Mouse (Mus musculus): ENCODE measurements around the gene Ece1. TPM values are rescaled to one million over a fixed set of nuclear protein-coding genes. Genes with fewer than 3 reads are reported as not detected.

Ece1 gene
- polyA plus RNA-seq, 1 experiment from 2014 or later: 118 TPM

DNA sequence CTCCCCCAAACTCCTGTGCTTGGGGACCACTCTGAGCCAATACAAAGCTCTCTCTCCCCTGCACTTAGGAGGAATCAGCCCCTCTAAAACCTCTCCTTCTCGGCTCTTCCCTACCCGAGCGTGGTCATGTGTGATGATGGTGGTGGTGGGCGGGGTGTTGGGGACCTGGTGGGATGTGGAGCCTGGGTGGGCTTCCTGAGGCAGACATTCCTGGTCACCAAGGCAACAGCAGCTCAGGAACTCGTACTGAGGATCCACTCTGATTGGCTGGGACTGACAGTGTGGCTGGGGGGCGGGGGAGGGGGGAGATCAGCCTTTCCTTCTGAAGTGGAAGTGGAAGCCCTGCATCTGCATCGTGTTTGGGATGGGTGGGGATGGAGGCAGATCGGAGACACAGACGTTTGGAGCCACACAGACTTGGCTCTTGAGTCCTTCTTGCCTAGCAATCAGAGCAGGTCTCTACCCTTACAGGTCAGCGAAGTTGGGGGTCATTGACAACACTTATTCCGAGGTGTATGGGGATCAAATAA, 30.7 kb downstream of the Ece1 start:
- Histone ChIP-seq H3K27ac (no peak overlapping the region; the same call in 1 of the 2 replicates), H3K27me3 (ENCODE audit: insufficient read depth, poor library complexity, severe bottlenecking) (no peaks in the 10 kb centered on the region), H3K9me3 (no peaks in the 10 kb centered on the region), H3K4me1 (peaks cover 76% of the 10 kb centered on the region), H3K4me3 (no peak overlapping the region), H3K36me3 (0 out of 2 replicates have a peak, but pooled peaks cover 4% of the 10 kb centered on the region)
- 14% methylated on average over 11 of the region's 11 CpGs for WGBS
- no peak for DNase-seq (ENCODE audit: low spot score)

DNA sequence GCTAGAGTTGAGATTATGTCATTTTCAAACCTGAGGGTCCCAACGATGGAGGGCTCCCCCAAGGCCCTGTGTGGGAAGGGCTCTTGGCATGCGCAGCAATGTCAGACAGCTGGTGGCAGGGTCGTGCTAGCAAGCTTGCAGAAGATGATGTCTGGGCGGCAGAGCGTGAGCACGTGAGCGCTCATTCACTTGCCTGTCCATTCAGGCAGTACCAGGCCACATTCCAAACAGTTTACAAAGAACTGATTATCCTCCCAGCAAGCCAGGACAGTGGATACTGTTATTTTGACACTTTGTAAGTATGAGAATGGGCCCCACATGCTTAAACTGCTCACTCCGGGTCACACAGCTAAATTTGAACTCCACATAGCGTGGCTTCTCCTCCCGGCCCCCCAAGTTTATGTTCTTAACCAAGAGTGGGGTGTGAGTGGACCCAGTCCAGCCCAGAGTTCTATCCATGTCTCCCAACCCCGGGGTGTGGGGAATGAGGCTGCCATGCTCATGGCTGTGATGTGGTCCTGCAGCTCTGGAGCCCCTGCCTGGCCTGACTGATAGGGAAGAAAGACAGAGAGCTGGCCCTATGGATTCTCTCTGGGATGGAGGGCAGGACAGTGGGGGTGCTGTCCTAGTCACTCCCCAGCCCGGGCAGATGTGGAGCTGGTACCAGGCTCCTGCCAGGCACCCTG, 34.7 kb downstream of the Ece1 start:
- peak overlapping the region; percentile 80 for H3K27ac ChIP-seq
- H3K4me3 ChIP-seq: no peak overlapping the region
- H3K4me1 ChIP-seq: peaks cover 69% of the 10 kb centered on the region
- no peaks in the 10 kb centered on the region for H3K9me3 ChIP-seq
- DNase-seq (ENCODE audit: low spot score): no peak
- H3K27me3 ChIP-seq (ENCODE audit: insufficient read depth, poor library complexity, severe bottlenecking): no peaks in the 10 kb centered on the region
- WGBS: 26% methylated on average over 12 of the region's 12 CpGs
- H3K36me3 ChIP-seq: 0 out of 2 replicates have a peak, but pooled peaks cover 6% of the 10 kb centered on the region

DNA sequence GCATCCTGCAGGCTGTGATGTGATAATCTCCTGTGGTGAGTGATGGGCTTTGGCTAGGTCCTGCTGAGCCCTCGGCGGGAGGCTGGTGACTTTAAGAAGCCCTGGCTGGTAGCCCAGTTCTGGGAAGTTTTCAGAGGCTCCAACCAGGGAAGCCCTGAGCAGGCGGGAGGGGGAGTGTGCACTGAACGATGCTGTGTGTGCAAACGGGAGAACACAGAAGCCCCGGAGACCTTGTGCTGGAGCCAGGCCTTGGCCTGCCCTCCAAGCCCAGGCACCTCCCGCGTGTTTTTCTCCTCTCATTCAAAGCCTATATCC, 35.2 kb downstream of the Ece1 start:
- peak overlapping the region; percentile 80 for H3K27ac ChIP-seq
- H3K27me3 ChIP-seq (ENCODE audit: insufficient read depth, poor library complexity, severe bottlenecking): no peaks in the 10 kb centered on the region
- 0 out of 2 replicates have a peak, but pooled peaks cover 6% of the 10 kb centered on the region for H3K36me3 ChIP-seq
- 14% methylated on average over 8 of the region's 8 CpGs for WGBS
- no peak for DNase-seq (ENCODE audit: low spot score)
- no peak overlapping the region for H3K4me3 ChIP-seq
- no peaks in the 10 kb centered on the region for H3K9me3 ChIP-seq
- H3K4me1 ChIP-seq: peaks cover 64% of the 10 kb centered on the region

DNA sequence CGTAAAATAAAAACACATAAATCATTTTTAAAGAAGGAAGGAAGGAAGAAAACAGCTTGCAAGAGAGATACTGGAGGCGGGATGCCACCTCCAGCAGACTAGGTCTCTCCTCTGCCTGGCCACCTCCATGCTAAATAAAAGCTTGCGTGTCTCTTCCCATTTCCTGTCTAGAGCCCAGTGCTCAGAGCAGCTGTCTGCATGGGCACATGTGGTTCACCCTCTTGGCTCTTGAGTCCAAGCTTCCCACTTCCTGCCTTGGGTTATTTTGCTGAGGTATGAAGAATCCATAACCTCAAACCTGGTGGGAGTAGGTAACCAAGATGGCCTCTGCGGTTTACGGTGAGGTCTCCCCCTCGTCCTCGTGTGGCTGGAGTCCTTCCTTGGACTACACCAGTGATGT, 36.5 kb downstream of the Ece1 start:
- H3K36me3 ChIP-seq: 0 out of 2 replicates have a peak, but pooled peaks cover 6% of the 10 kb centered on the region
- no peaks in the 10 kb centered on the region for H3K27me3 ChIP-seq (ENCODE audit: insufficient read depth, poor library complexity, severe bottlenecking)
- 87% methylated on average over 7 of the region's 7 CpGs for WGBS
- H3K9me3 ChIP-seq: no peaks in the 10 kb centered on the region
- H3K27ac ChIP-seq: 0 out of 2 replicates have a peak overlapping the region, but pooled peaks have one; percentile 13
- no peak for DNase-seq (ENCODE audit: low spot score)
- peaks cover 62% of the 10 kb centered on the region for H3K4me1 ChIP-seq
- no peak overlapping the region for H3K4me3 ChIP-seq

DNA sequence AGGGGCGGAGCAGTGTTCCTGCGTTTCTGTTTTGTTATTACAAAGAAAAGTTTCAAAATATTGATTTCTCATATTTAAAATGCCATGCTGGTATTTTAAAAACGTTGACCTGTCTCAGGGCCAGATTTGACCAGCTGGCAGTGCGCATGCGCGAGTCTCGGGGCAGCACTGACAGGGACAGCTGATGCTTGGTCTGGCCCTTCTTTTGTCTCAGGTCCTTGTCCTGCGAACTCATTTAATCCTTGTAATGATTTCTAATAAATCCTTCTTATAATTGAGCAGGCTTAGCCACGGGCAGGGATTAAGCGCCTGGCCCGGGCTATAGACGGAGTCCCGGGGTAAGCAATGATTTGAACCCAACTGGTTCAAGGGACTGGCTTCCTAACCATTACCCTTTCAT, 40.2 kb downstream of the Ece1 start:
- H3K27me3 ChIP-seq (ENCODE audit: insufficient read depth, poor library complexity, severe bottlenecking): no peaks in the 10 kb centered on the region
- 0 out of 2 replicates have a peak, but pooled peaks cover 8% of the 10 kb centered on the region for H3K36me3 ChIP-seq
- no peaks in the 10 kb centered on the region for H3K9me3 ChIP-seq
- WGBS: 84% methylated on average over 13 of the region's 13 CpGs
- peaks cover 40% of the 10 kb centered on the region for H3K4me1 ChIP-seq
- no peak for DNase-seq (ENCODE audit: low spot score)
- H3K4me3 ChIP-seq: no peak overlapping the region
- no peak overlapping the region for H3K27ac ChIP-seq

DNA sequence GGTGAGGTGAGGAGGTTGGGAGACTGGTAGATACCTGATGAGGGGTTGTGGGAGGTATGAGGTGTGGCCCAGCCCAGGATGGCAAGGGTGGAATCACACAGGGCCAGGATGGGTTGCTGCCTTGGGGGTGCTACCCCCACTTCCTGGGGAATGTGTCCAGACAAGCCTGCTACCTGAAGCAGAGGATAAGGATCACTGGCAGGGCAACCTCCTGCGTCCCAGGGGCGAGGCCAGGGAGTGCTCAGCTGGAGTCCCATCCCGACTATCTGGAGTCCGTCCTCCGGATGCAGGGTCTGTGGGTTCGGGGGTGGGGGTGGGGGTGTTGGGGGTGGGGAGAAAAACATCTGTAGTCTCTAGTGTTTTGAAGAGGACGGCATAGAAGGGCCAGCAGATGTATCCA, 40.8 kb downstream of the Ece1 start:
- WGBS: 26% methylated on average over 7 of the region's 7 CpGs
- H3K27ac ChIP-seq: no peak overlapping the region
- no peak overlapping the region for H3K4me3 ChIP-seq
- peaks cover 38% of the 10 kb centered on the region for H3K4me1 ChIP-seq
- DNase-seq (ENCODE audit: low spot score): no peak
- no peaks in the 10 kb centered on the region for H3K9me3 ChIP-seq
- H3K36me3 ChIP-seq: 0 out of 2 replicates have a peak, but pooled peaks cover 6% of the 10 kb centered on the region
- H3K27me3 ChIP-seq (ENCODE audit: insufficient read depth, poor library complexity, severe bottlenecking): no peaks in the 10 kb centered on the region

DNA sequence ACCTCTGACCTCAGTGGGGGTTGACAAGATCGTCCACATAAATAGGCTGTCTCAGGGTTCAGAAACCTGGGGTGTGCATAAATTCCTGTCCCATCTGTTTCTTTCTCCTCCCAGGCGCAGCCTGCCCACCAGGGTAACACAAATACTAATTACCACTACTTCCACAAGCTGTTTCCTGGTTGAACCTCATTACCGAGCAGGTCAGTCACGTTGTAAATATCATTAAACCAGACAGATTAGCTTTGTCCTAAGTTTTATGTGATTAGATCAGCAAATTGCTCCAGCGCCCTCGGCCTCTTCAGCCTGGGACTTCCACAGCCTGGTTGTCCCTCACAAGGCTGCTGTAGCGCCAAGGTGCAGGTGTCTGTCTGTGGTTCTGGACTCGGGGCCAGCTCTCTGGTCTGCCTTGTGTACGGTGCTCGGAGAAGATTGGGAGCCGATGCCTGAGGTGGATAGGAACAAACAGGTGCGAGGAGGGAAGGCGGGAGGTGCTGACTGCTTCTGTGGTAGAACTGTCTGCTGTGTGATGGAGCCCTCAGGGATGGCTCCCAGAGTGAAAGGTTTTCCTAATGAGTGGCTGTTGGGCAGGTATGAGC, 43.0 kb downstream of the Ece1 start:
- H3K27ac ChIP-seq: no peak overlapping the region
- DNase-seq (ENCODE audit: low spot score): no peak

DNA sequence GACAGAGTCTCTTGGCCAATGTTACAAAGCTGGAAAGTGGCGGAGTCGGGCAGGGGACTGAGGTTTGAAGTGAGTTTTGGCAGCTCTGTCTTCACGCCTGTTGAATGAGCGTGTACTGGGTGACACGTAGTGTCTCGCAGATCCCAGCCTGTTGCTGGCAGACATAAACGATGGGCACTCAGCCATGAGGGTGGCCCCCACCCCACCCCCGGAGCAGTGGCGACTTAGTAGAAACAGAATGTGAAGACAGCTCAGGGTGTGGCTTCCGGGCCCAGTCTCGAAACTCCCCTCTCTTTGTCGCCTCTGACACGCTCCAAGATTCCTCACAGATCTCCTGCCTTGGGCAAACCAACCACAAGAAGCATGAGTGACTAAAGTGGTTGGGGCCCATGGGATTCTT, 45.9 kb downstream of the Ece1 start:
- Histone ChIP-seq H3K27me3 (ENCODE audit: insufficient read depth, poor library complexity, severe bottlenecking) (no peaks in the 10 kb centered on the region), H3K9me3 (no peaks in the 10 kb centered on the region), H3K27ac (peak overlapping the region; percentile 47; the same call in 1 of the 2 replicates), H3K4me3 (no peak overlapping the region), H3K4me1 (peaks cover 40% of the 10 kb centered on the region), H3K36me3 (peaks cover 8% of the 10 kb centered on the region; the same call in 1 of the 2 replicates)
- 47% methylated on average over 13 of the region's 13 CpGs for WGBS
- no peak for DNase-seq (ENCODE audit: low spot score)

More for the DNA sequence above, 43.0 kb downstream of the Ece1 start:
- H3K4me3 ChIP-seq: no peak overlapping the region
- WGBS: 79% methylated on average over 13 of the region's 13 CpGs
- H3K27me3 ChIP-seq (ENCODE audit: insufficient read depth, poor library complexity, severe bottlenecking): no peaks in the 10 kb centered on the region
- 0 out of 2 replicates have a peak, but pooled peaks cover 5% of the 10 kb centered on the region for H3K36me3 ChIP-seq
- peaks cover 38% of the 10 kb centered on the region for H3K4me1 ChIP-seq
- H3K9me3 ChIP-seq: no peaks in the 10 kb centered on the region

DNA sequence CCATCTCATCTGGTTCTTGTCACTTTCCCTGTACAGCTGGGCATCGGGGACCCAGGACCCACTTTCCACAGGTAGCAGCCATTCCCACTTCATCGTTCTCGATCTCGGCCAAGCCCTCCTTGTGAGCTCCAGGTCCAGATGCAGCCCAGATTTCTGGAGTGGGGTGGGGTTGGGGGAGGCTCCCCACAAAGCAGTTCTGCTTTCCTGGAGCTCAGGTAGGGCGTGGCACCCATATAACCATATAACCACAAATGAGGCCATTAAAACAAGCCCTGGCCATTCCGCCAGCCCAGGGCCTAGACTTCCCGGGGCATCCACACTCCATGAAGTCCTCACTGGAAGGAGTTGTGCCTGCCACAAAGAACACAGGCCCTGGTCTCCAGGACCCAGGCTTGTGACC, 46.5 kb downstream of the Ece1 start:
- H3K36me3 ChIP-seq: peaks cover 8% of the 10 kb centered on the region; the same call in 1 of the 2 replicates
- H3K4me1 ChIP-seq: peaks cover 43% of the 10 kb centered on the region
- WGBS: 80% methylated on average over 7 of the region's 7 CpGs
- H3K27ac ChIP-seq: peak overlapping the region; percentile 47; the same call in 1 of the 2 replicates
- DNase-seq (ENCODE audit: low spot score): no peak
- no peak overlapping the region for H3K4me3 ChIP-seq
- no peaks in the 10 kb centered on the region for H3K9me3 ChIP-seq
- H3K27me3 ChIP-seq (ENCODE audit: insufficient read depth, poor library complexity, severe bottlenecking): no peaks in the 10 kb centered on the region

DNA sequence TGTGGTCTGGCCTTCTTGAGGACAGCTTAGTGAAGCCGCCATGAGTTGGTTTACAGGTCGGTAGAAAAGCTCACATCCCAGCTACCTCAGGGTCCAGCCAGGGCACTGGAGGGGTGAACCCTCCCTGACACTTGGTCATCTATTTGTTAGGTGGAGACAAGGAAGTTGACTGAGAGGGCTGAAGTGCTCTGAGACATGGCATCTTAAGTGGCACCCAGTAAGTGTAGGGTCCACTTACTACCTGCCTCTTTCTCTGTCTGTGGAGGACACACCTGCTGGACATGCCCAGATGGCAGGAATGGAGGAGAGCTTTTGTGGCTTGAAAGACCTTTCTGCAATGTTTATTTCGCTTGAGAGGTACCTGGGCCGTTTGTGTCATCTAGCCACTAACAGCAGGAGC, 46.9 kb downstream of the Ece1 start:
- Histone ChIP-seq H3K27ac (0 out of 2 replicates have a peak overlapping the region, but pooled peaks have one; percentile 2), H3K4me3 (no peak overlapping the region), H3K36me3 (peaks cover 6% of the 10 kb centered on the region; the same call in 1 of the 2 replicates), H3K27me3 (ENCODE audit: insufficient read depth, poor library complexity, severe bottlenecking) (no peaks in the 10 kb centered on the region), H3K9me3 (no peaks in the 10 kb centered on the region), H3K4me1 (peaks cover 47% of the 10 kb centered on the region)
- WGBS: 63% methylated on average over 4 of the region's 4 CpGs
- no peak for DNase-seq (ENCODE audit: low spot score)

DNA sequence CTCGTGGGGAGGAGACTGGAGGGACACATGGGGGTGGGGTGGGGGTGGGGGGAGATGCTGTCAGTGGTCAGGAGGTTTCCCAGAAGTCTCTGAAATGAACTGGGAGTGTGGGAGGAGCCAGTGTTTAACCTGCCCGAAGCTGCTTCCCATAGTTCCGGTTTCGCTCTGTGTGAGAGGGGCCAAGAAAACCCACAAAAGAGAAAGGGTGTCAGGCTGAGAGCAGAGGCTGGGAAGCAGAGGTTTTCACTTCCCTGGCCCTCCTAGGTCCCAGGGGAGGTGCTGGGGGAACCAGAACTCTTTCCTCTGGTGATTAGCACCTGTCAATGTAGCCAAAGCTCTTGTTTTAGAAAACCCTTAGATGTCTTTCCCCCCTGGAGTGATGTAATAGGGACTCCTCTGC, 47.4 kb downstream of the Ece1 start:
- Histone ChIP-seq H3K27ac (0 out of 2 replicates have a peak overlapping the region, but pooled peaks have one; percentile 2), H3K4me1 (peaks cover 51% of the 10 kb centered on the region), H3K36me3 (peaks cover 6% of the 10 kb centered on the region; the same call in 1 of the 2 replicates), H3K27me3 (ENCODE audit: insufficient read depth, poor library complexity, severe bottlenecking) (no peaks in the 10 kb centered on the region; the same call in 1 of the 2 replicates), H3K9me3 (no peaks in the 10 kb centered on the region), H3K4me3 (no peak overlapping the region)
- DNase-seq (ENCODE audit: low spot score): no peak
- WGBS: 34% methylated on average over 4 of the region's 4 CpGs

DNA sequence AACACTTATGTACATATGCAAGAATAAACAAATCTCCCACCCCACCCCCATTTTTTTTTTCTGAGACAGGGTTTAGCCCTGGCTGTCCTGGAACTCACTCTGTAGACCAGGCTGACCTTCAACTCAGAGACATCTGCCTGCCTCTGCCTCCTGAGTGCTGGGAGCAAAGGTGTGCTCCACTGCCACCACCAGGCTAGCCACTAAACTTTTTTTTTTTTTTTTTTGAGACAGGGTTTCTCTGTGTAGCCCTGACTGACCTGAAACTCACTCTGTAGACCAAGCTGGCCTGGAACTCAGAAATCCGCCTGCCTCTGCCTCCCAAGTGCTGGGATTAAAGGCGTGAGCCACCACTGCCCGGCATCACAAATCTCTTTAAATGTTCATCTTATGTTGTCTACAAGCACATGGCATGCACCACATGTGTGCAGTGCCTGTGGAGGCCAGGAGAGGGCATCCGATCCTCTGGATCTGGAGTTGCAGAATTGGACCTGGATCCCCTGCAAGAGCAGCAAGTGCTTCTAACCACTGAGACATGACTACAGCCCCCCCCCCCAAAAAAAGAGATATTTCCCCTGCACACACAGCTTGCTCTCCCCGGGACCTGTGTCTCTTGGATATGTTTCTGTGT, 48.5 kb downstream of the Ece1 start:
- no peak for DNase-seq (ENCODE audit: low spot score)
- Histone ChIP-seq H3K27ac (no peak overlapping the region), H3K27me3 (ENCODE audit: insufficient read depth, poor library complexity, severe bottlenecking) (peaks cover 3% of the 10 kb centered on the region; the same call in 1 of the 2 replicates), H3K4me3 (no peak overlapping the region), H3K9me3 (no peaks in the 10 kb centered on the region), H3K36me3 (peaks cover 6% of the 10 kb centered on the region; the same call in 1 of the 2 replicates), H3K4me1 (peaks cover 58% of the 10 kb centered on the region)
- 87% methylated on average over 5 of the region's 5 CpGs for whole genome bisulfite sequencing

DNA sequence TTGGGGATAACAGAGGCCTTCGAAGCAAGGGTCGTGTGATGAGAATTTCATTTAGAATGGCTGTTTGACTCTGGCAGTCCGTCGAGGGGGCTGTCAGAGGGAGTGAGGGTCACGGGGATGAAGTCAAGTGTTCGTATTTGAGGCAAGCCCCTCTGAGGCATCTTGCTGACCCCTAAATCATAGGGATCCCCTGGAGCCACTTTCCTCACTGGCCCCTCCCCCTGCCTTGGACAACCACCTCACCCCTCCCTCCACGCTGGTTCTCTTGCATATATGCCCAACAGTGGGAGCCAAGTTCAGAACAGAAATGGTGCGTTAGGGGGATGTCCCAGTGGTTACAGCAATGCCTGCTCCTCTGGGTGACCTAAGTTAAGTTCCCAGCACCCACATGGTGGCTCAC, 49.6 kb downstream of the Ece1 start:
- 83% methylated on average over 8 of the region's 8 CpGs for WGBS
- peaks cover 56% of the 10 kb centered on the region for H3K4me1 ChIP-seq
- no peak for DNase-seq (ENCODE audit: low spot score)
- no peak overlapping the region; the same call in 1 of the 2 replicates for H3K27ac ChIP-seq
- no peak overlapping the region for H3K4me3 ChIP-seq
- no peaks in the 10 kb centered on the region for H3K9me3 ChIP-seq
- peaks cover 6% of the 10 kb centered on the region for H3K36me3 ChIP-seq
- H3K27me3 ChIP-seq (ENCODE audit: insufficient read depth, poor library complexity, severe bottlenecking): peaks cover 3% of the 10 kb centered on the region; the same call in 1 of the 2 replicates

Measured in heart, embryonic 10.5 days (tissue).